Mouse (Mus musculus): ENCODE results near the gene Smagp.

The Smagp gene

DNA sequence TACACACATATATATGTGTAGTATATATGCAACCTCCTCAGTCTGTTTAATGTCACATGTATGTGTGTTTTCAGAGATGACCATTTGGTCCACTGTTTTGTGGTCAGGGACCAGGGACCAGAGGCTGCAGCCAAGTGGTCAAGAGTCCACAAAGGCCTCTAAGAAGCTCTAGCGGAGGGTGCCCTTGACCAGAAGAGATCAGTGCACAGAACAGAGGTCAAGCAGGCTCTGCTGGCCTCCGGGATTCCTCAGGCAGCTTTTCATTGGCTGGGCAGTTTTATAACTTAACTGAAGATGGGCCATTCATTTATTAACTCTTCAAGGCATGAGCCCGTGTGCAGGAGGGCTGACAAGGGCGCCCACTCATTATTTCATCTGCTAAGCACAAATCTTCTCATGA, 49.6 kb downstream of the Smagp start:
- no peak overlapping the region for H3K4me3 ChIP-seq (replicated peaks; ENCODE audit: low read length)
- H3K27me3 ChIP-seq (ENCODE audit: insufficient read depth, low read length): peaks cover 27% of the 10 kb centered on the region
- peaks cover 14% of the 10 kb centered on the region for H3K4me1 ChIP-seq (replicated peaks; ENCODE audit: low read depth, low read length)
- no peaks in the 10 kb centered on the region for H3K36me3 ChIP-seq (ENCODE audit: insufficient read depth, low read length)
- no peaks in the 10 kb centered on the region for H3K9me3 ChIP-seq (ENCODE audit: low read length)
- TF ChIP-seq POU5F1 (IDR thresholded peaks at IDR 0.05; ENCODE audit: borderline replicate concordance, low read length): no peak

DNA sequence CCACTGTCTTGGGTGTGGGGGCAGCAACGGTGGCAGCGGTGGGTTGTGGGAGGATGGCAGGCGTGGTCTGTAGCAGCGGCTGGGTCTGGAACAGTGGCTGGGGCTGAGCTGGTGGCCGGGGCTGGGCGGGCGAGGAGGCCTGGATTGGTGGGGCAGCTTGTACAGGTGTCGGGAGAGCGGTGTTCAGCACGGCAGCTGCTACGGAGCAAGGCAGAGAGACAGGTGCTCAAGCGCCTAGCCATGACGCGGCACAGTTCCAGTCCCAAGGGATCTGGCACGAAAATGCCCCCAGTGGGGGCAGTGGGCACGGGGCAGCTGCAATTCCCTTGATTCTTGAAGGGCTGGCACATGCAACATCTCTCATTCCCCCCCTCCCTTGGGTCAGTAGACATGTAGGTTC, 50.8 kb downstream of the Smagp start:
- Histone ChIP-seq H3K36me3 (ENCODE audit: insufficient read depth, low read length) (no peaks in the 10 kb centered on the region), H3K4me1 (replicated peaks; ENCODE audit: low read depth, low read length) (peaks cover 14% of the 10 kb centered on the region), H3K9me3 (ENCODE audit: low read length) (no peaks in the 10 kb centered on the region), H3K27me3 (ENCODE audit: insufficient read depth, low read length) (peaks cover 25% of the 10 kb centered on the region), H3K4me3 (replicated peaks; ENCODE audit: low read length) (0 out of 2 replicates have a peak overlapping the region, but pooled peaks have one; percentile 17)
- no peak for TF ChIP-seq NANOG (IDR thresholded peaks at IDR 0.05; ENCODE audit: borderline replicate concordance, low read length)
- no peak for TF ChIP-seq CTCF (conservative IDR thresholded peaks at IDR 0.05; ENCODE audit: low read length)
- no peak for TF ChIP-seq POU5F1 (IDR thresholded peaks at IDR 0.05; ENCODE audit: borderline replicate concordance, low read length)

GRCm38 (mm10) chr15:100580108-100580507, 56.6 kb downstream of the Smagp start:
- H3K27me3 ChIP-seq (ENCODE audit: insufficient read depth, low read length): peaks cover 23% of the 10 kb centered on the region
- H3K9me3 ChIP-seq (ENCODE audit: low read length): no peaks in the 10 kb centered on the region
- H3K36me3 ChIP-seq (ENCODE audit: insufficient read depth, low read length): peaks cover 25% of the 10 kb centered on the region
- peaks cover 29% of the 10 kb centered on the region for H3K4me1 ChIP-seq (replicated peaks; ENCODE audit: low read depth, low read length)
- peak overlapping the region; percentile 65 for H3K4me3 ChIP-seq (replicated peaks; ENCODE audit: low read length)
- TF ChIP-seq CTCF (conservative IDR thresholded peaks at IDR 0.05; ENCODE audit: low read length) (no peak), NANOG (IDR thresholded peaks at IDR 0.05; ENCODE audit: borderline replicate concordance, low read length) (no peak)

- Histone ChIP-seq H3K27me3 (ENCODE audit: insufficient read depth, low read length) (peaks cover 17% of the 10 kb centered on the region), H3K9me3 (ENCODE audit: low read length) (no peaks in the 10 kb centered on the region), H3K4me1 (replicated peaks; ENCODE audit: low read depth, low read length) (peaks cover 28% of the 10 kb centered on the region), H3K36me3 (ENCODE audit: insufficient read depth, low read length) (peaks cover 25% of the 10 kb centered on the region), H3K4me3 (replicated peaks; ENCODE audit: low read length) (no peak overlapping the region)
- TF ChIP-seq NANOG (IDR thresholded peaks at IDR 0.05; ENCODE audit: borderline replicate concordance, low read length) (no peak), POU5F1 (IDR thresholded peaks at IDR 0.05; ENCODE audit: borderline replicate concordance, low read length) (no peak), CTCF (conservative IDR thresholded peaks at IDR 0.05; ENCODE audit: low read length) (no peak)
Observed at GRCm38 (mm10) chr15:100577972-100578371, 58.8 kb downstream of the Smagp start.

- H3K36me3 ChIP-seq (ENCODE audit: insufficient read depth, low read length): peaks cover 25% of the 10 kb centered on the region
- no peaks in the 10 kb centered on the region for H3K9me3 ChIP-seq (ENCODE audit: low read length)
- H3K4me1 ChIP-seq (replicated peaks; ENCODE audit: low read depth, low read length): peaks cover 28% of the 10 kb centered on the region
- no peak overlapping the region for H3K4me3 ChIP-seq (replicated peaks; ENCODE audit: low read length)
- no peak for TF ChIP-seq POU5F1 (IDR thresholded peaks at IDR 0.05; ENCODE audit: borderline replicate concordance, low read length)
- no peak for TF ChIP-seq NANOG (IDR thresholded peaks at IDR 0.05; ENCODE audit: borderline replicate concordance, low read length)
- H3K27me3 ChIP-seq (ENCODE audit: insufficient read depth, low read length): peaks cover 16% of the 10 kb centered on the region
Observed at GRCm38 (mm10) chr15:100576810-100577209, 59.9 kb downstream of the Smagp start.

GRCm38 (mm10) chr15:100576392-100576791, 60.3 kb downstream of the Smagp start:
- peaks cover 14% of the 10 kb centered on the region for H3K27me3 ChIP-seq (ENCODE audit: insufficient read depth, low read length)
- peaks cover 25% of the 10 kb centered on the region for H3K36me3 ChIP-seq (ENCODE audit: insufficient read depth, low read length)
- TF ChIP-seq POU5F1 (IDR thresholded peaks at IDR 0.05; ENCODE audit: borderline replicate concordance, low read length) (no peak), CTCF (conservative IDR thresholded peaks at IDR 0.05; ENCODE audit: low read length) (no peak), NANOG (IDR thresholded peaks at IDR 0.05; ENCODE audit: borderline replicate concordance, low read length) (no peak)
- H3K9me3 ChIP-seq (ENCODE audit: low read length): no peaks in the 10 kb centered on the region
- H3K4me1 ChIP-seq (replicated peaks; ENCODE audit: low read depth, low read length): peaks cover 28% of the 10 kb centered on the region
- no peak overlapping the region for H3K4me3 ChIP-seq (replicated peaks; ENCODE audit: low read length)

DNA sequence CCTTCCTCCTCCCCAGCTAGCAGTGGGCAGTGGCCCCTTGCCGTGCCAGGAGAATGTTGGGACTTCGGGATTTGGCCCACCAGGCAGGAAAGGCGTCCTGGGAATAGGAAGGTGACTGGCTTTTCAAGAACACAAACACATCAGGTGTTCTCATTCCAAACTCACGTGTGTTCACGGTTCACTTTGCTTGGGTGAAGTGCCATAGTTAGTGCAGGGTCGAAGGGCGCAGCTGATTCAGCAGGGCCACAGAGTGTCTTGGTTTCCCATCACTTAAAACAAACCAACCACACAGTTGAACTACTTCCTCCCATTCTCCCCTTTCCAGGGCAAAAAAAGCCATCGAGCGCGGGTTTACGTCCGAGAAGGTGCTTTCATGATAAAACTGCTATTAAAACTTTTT, 61.4 kb downstream of the Smagp start:
- Histone ChIP-seq H3K27me3 (ENCODE audit: insufficient read depth, low read length) (peaks cover 14% of the 10 kb centered on the region), H3K36me3 (ENCODE audit: insufficient read depth, low read length) (peaks cover 25% of the 10 kb centered on the region), H3K4me3 (replicated peaks; ENCODE audit: low read length) (no peak overlapping the region), H3K4me1 (replicated peaks; ENCODE audit: low read depth, low read length) (peaks cover 20% of the 10 kb centered on the region), H3K9me3 (ENCODE audit: low read length) (no peaks in the 10 kb centered on the region)
- no peak for TF ChIP-seq NANOG (IDR thresholded peaks at IDR 0.05; ENCODE audit: borderline replicate concordance, low read length)
- TF ChIP-seq CTCF (conservative IDR thresholded peaks at IDR 0.05; ENCODE audit: low read length): no peak
- TF ChIP-seq POU5F1 (IDR thresholded peaks at IDR 0.05; ENCODE audit: borderline replicate concordance, low read length): no peak

DNA sequence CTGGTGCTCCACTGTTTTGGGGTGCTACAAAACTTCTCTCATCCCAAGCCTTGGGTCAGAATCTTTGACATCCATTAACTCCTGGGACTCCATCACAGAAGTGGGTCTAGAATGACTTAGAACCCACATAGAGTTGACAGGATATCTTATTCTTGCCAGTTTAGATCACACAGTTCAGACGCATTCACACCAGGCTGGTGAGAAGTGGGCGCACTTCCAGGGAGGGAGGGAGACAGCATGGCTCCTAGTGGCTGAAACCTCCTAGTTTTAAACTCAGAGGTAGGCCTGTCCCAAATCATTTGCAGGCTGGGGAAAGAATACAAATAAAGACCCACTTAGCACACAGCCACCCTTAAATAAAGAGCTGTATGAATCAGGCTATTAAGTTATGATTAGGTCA, 62.4 kb downstream of the Smagp start:
- TF ChIP-seq CTCF (conservative IDR thresholded peaks at IDR 0.05; ENCODE audit: low read length) (no peak), POU5F1 (IDR thresholded peaks at IDR 0.05; ENCODE audit: borderline replicate concordance, low read length) (no peak), NANOG (IDR thresholded peaks at IDR 0.05; ENCODE audit: borderline replicate concordance, low read length) (no peak)
- Histone ChIP-seq H3K4me3 (replicated peaks; ENCODE audit: low read length) (no peak overlapping the region), H3K27me3 (ENCODE audit: insufficient read depth, low read length) (peaks cover 14% of the 10 kb centered on the region), H3K9me3 (ENCODE audit: low read length) (no peaks in the 10 kb centered on the region), H3K4me1 (replicated peaks; ENCODE audit: low read depth, low read length) (peaks cover 13% of the 10 kb centered on the region), H3K36me3 (ENCODE audit: insufficient read depth, low read length) (peaks cover 25% of the 10 kb centered on the region)

GRCm38 (mm10) chr15:100573946-100574345, 62.8 kb downstream of the Smagp start:
- Histone ChIP-seq H3K9me3 (ENCODE audit: low read length) (no peaks in the 10 kb centered on the region), H3K27me3 (ENCODE audit: insufficient read depth, low read length) (peaks cover 14% of the 10 kb centered on the region), H3K4me3 (replicated peaks; ENCODE audit: low read length) (no peak overlapping the region), H3K36me3 (ENCODE audit: insufficient read depth, low read length) (peaks cover 25% of the 10 kb centered on the region), H3K4me1 (replicated peaks; ENCODE audit: low read depth, low read length) (peaks cover 13% of the 10 kb centered on the region)
- no peak for TF ChIP-seq NANOG (IDR thresholded peaks at IDR 0.05; ENCODE audit: borderline replicate concordance, low read length)
- no peak for TF ChIP-seq CTCF (conservative IDR thresholded peaks at IDR 0.05; ENCODE audit: low read length)
- TF ChIP-seq POU5F1 (IDR thresholded peaks at IDR 0.05; ENCODE audit: borderline replicate concordance, low read length): no peak
